Mouse (Mus musculus) embryonic stem cell, embryonic (primary cell): Measurements from ENCODE around the gene Tgm7.
"Not testable (repeated sequence)": the region's sequence is repeated elsewhere in the genome, so short reads cannot be mapped to it uniquely, and the experiment has no call there.

Source experiments
- CTCF ChIA-PET, 4 experiments: fragments of 300-600 bp in 2 of 4; fragments of 350-600 bp in 2 of 4; sonication (Branson Sonifier 250); formaldehyde crosslinking; loops; one replicate each; lab custom pipeline; 2022; ENCODE audit warnings: inconsistent platforms in 2 of 4; lab: Charles Lee
- POLR2A ChIA-PET, 4 experiments: fragments of 300-600 bp in 2 of 4; fragments of 350-600 bp in 2 of 4; sonication (Branson Sonifier 250); formaldehyde crosslinking; loops; one replicate each; lab custom pipeline; 2022; ENCODE audit warnings: antibody characterized with exemption in 4 of 4, inconsistent platforms in 1 of 4; lab: Charles Lee

Gene Tgm7

DNA sequence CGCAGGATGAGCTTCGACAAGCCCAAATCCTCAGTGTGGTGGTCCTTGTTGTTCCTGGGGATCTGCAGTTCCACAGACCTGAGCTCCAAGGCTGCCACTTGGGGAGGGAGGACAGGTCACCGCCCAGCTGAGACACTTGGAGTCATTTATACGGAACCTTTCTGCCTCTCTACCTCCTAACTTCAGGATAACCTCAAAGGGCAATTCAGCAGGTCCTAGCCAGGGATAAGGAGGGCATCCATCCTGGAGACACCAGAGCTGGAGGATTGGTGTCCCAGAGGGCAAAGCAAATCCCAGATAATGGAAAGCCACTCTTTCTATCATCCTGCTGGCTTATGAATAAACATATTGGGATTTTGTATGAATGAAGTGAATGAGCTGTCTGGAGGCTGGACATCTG is at the start of gene Tgm7:
TSS of gene Tgm7 (minus strand) at position 101 of the 400 bp plus-strand sequence.
- CTCF ChIA-PET = interaction anchor here in 2 of 4 experiments (0.6 to 1.7 kb wide), 3 partner anchors 8 to 80 kb away, joined by 3 to 4 read pairs (median 3); no protein-coding TSS in a partner anchor
- POLR2A ChIA-PET = interaction anchor here in 1 of 4 experiments (1.0 to 2.3 kb wide), 3 partner anchors 30 to 143 kb away, joined by 3 to 8 read pairs (median 4); partner anchors contain the start of genes Adal and Lcmt2

DNA sequence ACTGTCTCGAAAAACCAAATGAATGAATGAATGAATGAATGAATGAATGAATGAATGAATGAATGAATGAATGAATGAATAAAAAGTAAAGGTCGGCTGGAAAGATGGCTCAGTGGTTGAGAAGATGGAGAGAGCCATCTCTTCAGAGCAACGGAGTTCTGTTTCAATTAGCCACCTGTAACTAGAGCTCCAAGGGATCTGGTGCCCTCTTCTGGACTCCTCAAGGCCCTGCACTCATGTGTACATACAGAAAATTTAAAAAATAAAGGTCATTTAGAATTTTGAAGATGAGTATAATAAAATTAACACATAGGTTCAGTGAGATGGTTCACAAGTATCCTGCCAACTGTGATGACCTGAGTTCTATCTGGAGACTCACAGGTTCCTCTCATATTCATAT is 43.5 kb upstream of the Tgm7 start:
- ChIA-PET CTCF (interaction anchor here in 1 of 4 experiments (0.5 to 1.0 kb wide), 2 partner anchors 244 to 602 kb away, joined by 3 to 4 read pairs; no protein-coding TSS in a partner anchor), POLR2A (interaction anchor here in 2 of 4 experiments (1.1 to 1.4 kb wide), 4 partner anchors 13 to 244 kb away, joined by 4 to 7 read pairs (median 5); partner anchors contain the start of genes Adal (in 2 of the 2), Lcmt2 (in 2 of the 2), Tubgcp4 (in 1 of the 2) and Zscan29 (in 1 of the 2))

- ChIA-PET CTCF (no interaction called here), POLR2A (interaction anchor here in 2 of 4 experiments (1.0 to 2.3 kb wide), 5 partner anchors 9 to 18 kb away, joined by 3 to 15 read pairs (median 5); partner anchors contain the start of genes Adal (in 2 of the 2) and Lcmt2 (in 2 of the 2))
These were observed 40.1 kb upstream of the Tgm7 start for GRCm38 (mm10) chr2:121149679-121150078.

DNA sequence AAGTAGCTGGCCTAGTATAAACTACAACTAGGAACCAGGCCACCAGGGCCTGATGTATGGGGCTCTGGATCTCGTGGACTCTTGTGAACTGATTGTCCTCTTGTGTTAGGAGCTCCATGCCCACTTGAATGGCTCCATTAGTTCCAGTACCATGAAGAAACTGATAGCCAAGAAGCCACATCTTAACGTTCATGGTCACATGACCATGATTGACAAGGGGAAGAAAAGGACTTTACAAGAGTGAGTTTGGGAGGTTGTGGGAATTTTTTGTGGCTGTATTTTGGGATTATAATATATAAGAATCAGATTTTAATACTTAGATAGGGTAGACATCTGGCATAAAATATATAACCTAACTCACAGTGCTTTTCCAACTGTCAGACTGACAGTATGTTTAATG is 32.8 kb upstream of the Tgm7 start:
- POLR2A ChIA-PET = interaction anchor here in 2 of 4 experiments (0.7 to 1.7 kb wide), 3 partner anchors 10 to 24 kb away, joined by 3 to 4 read pairs (median 3); no protein-coding TSS in a partner anchor
- CTCF ChIA-PET = interaction anchor here in 2 of 4 experiments (0.6 to 0.7 kb wide), 2 partner anchors 54 to 1386 kb away, joined by 3 to 6 read pairs; no protein-coding TSS in a partner anchor

- POLR2A ChIA-PET = interaction anchor here in 3 of 4 experiments (0.5 to 3.0 kb wide), 86 partner anchors 9 to 1090 kb away, joined by 3 to 45 read pairs (median 4); partner anchors contain the start of genes Catsper2 (in 3 of the 3), Pdia3 (in 3 of the 3), Ccndbp1 (in 2 of the 3) and Tubgcp4 (in 2 of the 3)
- CTCF ChIA-PET = interaction anchor here in 3 of 4 experiments (0.6 to 1.2 kb wide), 7 partner anchors 53 to 1385 kb away, joined by 3 to 8 read pairs (median 5); partner anchors contain the start of gene Serf2 (in 1 of the 3)
These were observed 31.8 kb upstream of the Tgm7 start for GRCm38 (mm10) chr2:121141216-121142035.

DNA sequence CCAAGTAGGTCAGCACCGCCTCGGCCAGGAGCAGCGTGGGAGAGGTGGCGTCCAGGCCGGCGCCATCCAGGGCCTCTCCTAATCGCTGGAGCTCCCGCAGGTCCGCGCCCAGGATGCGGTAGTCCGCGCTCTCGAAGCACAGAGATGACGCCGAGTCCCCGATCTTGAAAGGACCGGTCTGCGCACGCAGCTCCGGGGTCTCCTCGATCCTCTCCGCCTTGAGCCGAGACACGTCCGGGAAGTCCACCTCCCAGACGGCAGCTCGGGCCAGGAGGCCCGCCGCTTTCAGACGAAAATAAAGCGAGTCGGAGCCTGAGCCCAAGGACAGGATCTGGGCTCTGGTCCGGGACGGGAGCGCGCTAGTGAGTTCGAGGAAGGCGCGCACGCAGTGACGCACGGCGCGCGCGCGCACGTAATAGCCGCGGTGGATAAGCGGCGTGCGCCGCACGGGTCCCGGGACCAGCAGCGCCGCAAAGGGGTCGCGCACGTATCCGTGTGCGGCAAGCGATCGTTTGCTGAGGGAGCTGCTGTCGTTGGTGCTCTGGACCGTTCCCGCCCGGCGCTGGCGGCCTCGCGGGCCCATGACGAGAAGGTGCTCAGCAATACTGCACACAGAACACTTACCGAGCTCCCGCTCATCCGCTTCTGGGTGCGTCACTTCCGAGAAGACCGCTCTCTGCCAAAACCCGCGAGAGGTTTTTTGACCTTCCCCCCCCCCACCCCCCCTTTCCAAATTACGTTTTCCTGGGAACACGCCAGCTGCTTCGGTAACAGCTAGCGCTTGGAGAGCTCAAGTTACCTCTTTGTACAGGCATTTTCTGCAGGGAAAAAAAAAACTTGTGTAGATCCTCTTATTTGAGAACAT is 30.7 kb upstream of the Tgm7 start, which contains the start of the genes Adal and Lcmt2:
TSS of gene Adal (plus strand) at position 411 of the 865 bp plus-strand sequence.
TSS of gene Lcmt2 (minus strand) at position 636 of the 865 bp plus-strand sequence.
- ChIA-PET CTCF (interaction anchor here in 2 of 4 experiments (0.6 to 1.2 kb wide), 9 partner anchors 31 to 786 kb away, joined by 3 to 10 read pairs (median 4); partner anchors contain the start of genes Serf2 (in 1 of the 2), Tubgcp4 (in 1 of the 2) and Zscan29 (in 1 of the 2)), POLR2A (interaction anchor here (0.5 to 3.0 kb wide), 159 partner anchors 9 to 1379 kb away, joined by 3 to 45 read pairs (median 4); partner anchors contain the start of genes Catsper2 (in 3 of the 4), Pdia3 (in 3 of the 4), Serf2 (in 3 of the 4) and Tubgcp4 (in 3 of the 4))

- ChIA-PET CTCF (interaction anchor here in 1 of 4 experiments (1.0 kb wide), 1 partner anchor 32 kb away, joined by 4 read pairs; the partner anchor contains the start of genes Tubgcp4 and Zscan29), POLR2A (interaction anchor here in 3 of 4 experiments (0.5 to 3.0 kb wide), 78 partner anchors 8 to 985 kb away, joined by 3 to 45 read pairs (median 5); partner anchors contain the start of genes Tubgcp4 (in 3 of the 3), Zscan29 (in 3 of the 3), Catsper2 (in 2 of the 3) and Ccndbp1 (in 2 of the 3))
These were observed 29.8 kb upstream of the Tgm7 start for GRCm38 (mm10) chr2:121139266-121140017.

DNA sequence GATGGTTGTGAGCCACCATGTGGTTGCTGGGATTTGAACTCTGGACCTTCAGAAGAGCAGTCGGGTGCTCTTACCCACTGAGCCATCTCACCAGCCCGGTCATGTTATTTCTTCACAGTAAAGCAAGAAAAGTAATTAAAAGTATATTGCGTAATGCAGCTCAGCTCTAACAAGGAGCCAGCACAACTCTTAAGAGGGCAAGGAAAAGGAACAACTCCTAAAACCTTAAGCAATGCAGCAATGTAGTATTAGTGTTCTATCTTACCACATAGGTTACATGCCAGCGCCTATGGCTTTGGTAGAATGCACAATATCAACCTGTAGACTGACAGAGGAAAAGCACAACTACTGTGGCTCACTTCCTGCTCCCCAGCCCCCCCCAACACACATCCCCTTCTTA is 27.8 kb upstream of the Tgm7 start:
- CTCF ChIA-PET = interaction anchor here in 2 of 4 experiments (0.5 to 1.6 kb wide), 3 partner anchors 10 to 604 kb away, joined by 3 to 7 read pairs (median 3); no protein-coding TSS in a partner anchor
- POLR2A ChIA-PET = interaction anchor here in 2 of 4 experiments (0.6 to 2.1 kb wide), 8 partner anchors 15 to 1089 kb away, joined by 3 to 7 read pairs (median 4); partner anchors contain the start of genes Catsper2 (in 1 of the 2), Pdia3 (in 1 of the 2), Serf2 (in 1 of the 2) and Tubgcp4 (in 1 of the 2)

DNA sequence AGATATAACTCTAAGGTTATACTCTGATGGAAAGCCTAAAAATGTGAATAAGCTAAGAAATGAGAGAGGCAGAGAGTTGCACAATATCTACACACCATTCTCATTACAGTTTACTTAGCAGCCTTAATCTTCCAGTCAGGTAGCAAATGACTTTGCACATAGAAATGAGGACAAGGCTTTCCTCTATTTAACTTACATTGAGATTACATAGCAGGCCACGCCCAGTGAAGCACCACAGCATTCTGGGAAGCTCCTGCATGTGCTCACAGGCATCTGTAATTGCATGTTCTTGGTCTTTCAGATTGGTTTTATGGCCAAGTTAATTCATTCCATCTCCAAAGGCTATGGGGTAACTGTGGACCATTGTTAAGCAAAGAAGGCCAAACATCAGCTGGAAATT is 23.2 kb upstream of the Tgm7 start:
- CTCF ChIA-PET = interaction anchor here in 1 of 4 experiments (0.7 kb wide), 1 partner anchor 56 kb away, joined by 7 read pairs; no protein-coding TSS in a partner anchor
- POLR2A ChIA-PET = interaction anchor here in 1 of 4 experiments (0.7 kb wide), 1 partner anchor 1655 kb away, joined by 4 read pairs; no protein-coding TSS in a partner anchor

- ChIA-PET POLR2A (interaction anchor here in 2 of 4 experiments (0.6 to 2.0 kb wide), 4 partner anchors 10 to 20 kb away, joined by 3 to 14 read pairs (median 6); partner anchors contain the start of genes Adal (in 2 of the 2) and Lcmt2 (in 2 of the 2)), CTCF (no interaction called here)
These were observed 19.4 kb upstream of the Tgm7 start for GRCm38 (mm10) chr2:121128865-121129620.

DNA sequence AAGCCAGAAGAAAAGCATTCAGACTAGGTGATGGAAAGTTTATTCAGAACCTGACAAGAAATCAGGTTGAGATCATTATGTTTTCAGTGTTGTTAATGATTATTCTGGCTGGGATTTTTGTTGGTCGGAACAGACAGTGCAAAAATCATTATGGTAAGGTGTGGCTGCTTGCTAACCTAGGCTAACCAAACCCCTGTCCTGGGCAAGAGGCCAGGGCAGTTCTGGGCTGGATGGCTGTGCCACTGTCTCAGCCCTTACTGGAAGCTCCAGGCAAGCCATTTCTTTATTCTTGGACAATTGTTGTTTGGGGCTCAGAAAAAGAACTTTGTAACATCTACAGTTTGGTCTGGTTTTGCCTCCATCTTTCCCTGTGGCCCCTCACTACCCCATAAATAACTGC is 17.9 kb upstream of the Tgm7 start:
- ChIA-PET CTCF (interaction anchor here in 1 of 4 experiments (1.1 kb wide), 1 partner anchor 10 kb away, joined by 3 read pairs; no protein-coding TSS in a partner anchor), POLR2A (interaction anchor here in 2 of 4 experiments (0.8 to 2.0 kb wide), 3 partner anchors 12 to 13 kb away, joined by 3 to 14 read pairs (median 4); partner anchors contain the start of genes Adal (in 2 of the 2) and Lcmt2 (in 2 of the 2))

DNA sequence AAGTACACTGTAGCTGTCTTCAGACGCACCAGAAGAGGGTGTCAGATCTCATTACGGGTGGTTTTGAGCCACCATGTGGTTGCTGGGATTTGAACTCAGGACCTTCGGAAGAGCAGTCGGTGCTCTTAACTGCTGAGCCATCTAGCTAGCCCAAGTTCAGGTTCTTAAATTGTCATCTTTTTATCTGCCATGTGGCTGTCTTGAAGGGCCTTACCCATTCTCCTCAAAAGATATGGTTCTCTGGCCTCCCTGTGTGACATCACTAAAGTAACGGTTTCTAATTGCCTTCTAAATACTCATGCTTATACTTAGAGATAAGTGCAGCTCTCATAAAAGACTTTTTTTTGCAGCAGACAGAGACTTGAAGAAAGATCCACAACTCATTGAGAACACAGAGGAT is 16.7 kb upstream of the Tgm7 start:
- POLR2A ChIA-PET = not testable (repeated sequence)

GRCm38 (mm10) chr2:121119260-121119659 is 9.7 kb upstream of the Tgm7 start:
- POLR2A ChIA-PET = interaction anchor here in 1 of 4 experiments (1.1 kb wide), 1 partner anchor 21 kb away, joined by 7 read pairs; the partner anchor contains the start of genes Adal and Lcmt2
- CTCF ChIA-PET = no interaction called here

More for the DNA sequence above, 16.7 kb upstream of the Tgm7 start:
- CTCF ChIA-PET = not testable (repeated sequence)

GRCm38 (mm10) chr2:121115418-121115817 is 5.8 kb upstream of the Tgm7 start:
- POLR2A ChIA-PET = interaction anchor here in 2 of 4 experiments (1.2 kb wide), 2 partner anchors 24 to 25 kb away, joined by 3 to 7 read pairs; partner anchors contain the start of genes Adal (in 2 of the 2) and Lcmt2 (in 1 of the 2)
- CTCF ChIA-PET = interaction anchor here in 1 of 4 experiments (1.1 kb wide), 1 partner anchor 13 kb away, joined by 4 read pairs; no protein-coding TSS in a partner anchor

- ChIA-PET POLR2A (interaction anchor here in 1 of 4 experiments (0.7 kb wide), 1 partner anchor 372 kb away, joined by 9 read pairs; no protein-coding TSS in a partner anchor), CTCF (no interaction called here)
These were observed 3.7 kb downstream of the Tgm7 start for GRCm38 (mm10) chr2:121105940-121106339.
